Mouse (Mus musculus): ENCODE data around the gene Pou6f1.
"Not testable (repeated sequence)": the region's sequence is repeated elsewhere in the genome, so short reads cannot be mapped to it uniquely, and the experiment has no call there.

The Pou6f1 gene

DNA sequence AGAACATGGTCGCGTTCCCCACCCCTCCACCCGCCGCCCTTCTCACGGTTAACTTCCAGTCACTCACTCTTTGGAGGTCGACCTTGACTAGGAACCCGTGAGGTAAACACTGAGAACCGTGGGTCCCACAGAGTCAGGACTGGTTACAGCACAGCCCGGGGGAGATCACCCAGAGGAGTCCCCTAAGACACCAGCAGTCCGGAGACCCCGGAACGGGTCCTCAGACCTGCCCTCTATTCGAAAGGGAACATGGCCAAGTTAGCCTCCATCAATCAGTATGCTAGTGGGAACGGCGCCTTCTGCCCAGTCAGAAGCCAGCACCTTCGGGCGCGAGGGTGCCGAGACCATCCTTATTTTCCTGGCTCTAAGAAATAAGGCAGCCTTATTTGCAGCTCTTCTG is 16.4 kb upstream of the Pou6f1 start:
- DNase-seq: peak; percentile 64

DNA sequence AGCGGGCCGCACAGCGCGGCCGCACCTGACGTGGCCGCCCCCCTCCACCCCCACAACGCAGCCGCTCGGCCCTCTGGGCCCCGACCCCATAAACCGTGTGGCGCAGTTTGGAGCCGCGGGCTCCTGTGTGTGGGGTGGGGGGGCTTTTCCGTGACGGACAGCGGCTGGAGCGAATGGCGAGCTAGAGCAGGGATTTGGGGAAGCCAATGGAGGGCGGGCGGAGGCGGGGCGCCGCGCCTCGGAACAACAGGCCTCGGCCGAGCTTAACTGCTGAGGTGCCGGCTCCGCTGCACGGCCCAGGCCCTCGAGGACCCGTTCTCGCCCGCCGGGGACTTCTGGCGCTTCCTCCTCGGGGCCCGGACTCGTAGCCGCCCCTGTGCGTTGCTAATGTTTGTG is 16.0 kb upstream of the Pou6f1 start:
- peak; percentile 86 for DNase-seq

DNA sequence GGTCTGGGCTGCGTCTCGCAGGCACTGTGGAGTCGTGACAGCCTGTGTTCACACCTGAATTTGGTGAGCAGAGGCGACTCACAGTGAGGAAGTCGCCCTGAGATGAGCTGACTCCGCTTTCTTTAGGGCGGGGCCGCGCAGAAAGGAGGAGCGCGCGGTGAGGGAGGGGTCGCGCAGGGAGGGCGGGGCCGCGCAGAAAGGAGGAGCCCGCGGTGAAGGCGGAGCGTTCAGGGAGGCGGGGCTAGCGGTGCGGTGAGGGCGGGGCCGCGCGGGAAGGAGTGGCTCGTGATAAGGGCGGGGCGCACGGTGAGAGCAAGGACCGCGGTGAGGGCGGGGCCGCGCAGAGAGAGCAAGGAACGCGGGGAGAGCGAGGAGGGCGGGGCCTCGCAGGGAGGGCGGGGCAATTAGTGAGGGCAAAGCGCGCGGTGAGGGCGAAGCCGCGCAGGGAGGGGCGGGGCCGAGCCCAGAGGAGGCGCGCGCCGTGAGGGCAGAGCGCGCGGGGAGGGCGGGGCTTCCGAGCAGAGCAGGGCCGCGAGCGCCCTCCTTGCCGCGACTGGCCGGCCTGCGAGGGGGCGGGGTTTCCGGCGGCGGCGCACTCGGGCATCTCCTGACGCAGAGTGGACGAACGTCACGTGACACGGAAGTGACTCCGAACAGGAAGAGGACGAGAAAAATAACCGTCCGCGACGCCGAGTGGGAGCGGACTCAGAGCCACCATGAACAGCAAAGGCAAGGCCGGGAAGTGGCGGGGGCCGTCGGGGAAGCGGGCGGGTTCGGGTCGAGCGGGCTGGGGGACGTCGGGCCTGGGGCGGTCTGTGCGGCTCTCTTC is 15.4 kb upstream of the Pou6f1 start, which contains the start of gene Dazap2:
Gene Dazap2 (plus strand): TSS at position 354 of the 829 bp plus-strand sequence.
- peak; percentile 98 for DNase-seq

DNA sequence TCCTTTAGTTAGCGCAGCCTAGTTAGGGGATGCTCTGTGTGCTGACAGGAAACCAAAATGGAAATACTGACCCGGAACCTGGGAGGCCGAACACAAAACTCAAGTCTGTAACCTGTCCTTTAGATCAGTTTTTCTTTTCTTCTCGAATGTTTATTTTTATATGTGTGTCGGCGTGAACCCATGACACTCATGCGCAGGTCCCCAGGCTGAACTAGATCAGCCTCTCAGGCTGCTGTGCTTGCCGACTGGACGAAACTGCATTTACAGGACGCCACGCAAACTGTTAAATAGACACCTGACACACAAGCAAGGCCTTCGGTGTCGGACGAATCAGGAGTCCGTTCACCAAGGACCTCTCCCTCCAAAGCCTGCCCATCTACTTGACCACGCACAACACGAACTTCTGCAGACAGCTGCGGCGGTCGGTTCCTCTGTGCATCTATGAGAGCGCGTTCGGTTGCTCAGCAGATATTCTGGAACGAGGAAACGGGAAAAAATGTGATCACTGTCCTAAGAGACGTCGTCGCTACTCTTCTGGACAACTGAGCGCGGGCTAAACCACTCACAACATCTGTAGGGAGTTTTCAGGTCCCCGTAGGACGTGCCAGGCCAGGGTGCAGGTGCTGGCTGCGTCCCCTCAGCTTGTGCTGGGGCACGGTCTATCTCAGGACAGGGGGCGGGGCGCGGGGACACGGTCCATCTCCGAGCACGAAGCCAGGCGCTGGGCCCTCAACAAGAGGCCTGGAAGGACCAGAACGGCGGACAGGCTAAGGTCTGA is 14.6 kb upstream of the Pou6f1 start:
- DNase-seq: peak; percentile 62

DNA sequence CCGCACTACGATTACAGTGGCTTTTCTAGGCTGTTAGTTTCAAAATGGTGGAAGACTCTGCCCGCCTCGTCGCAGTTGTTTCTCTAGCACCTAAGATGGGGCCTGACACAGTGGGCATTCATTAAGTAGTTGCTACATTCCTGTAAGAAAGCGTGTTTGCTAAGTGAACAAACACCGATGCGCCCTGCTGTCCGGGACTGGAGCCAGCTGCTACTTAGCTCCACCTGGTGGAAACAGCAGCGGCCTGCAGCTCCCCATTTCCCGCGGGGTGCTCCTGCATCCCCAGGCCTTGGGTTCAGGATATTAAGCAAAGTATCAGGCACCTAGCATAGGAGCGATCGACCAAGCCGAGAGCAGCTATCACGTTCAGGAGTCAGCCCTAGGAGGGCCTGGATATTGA is 13.8 kb upstream of the Pou6f1 start:
- DNase-seq: peak; percentile 66

DNA sequence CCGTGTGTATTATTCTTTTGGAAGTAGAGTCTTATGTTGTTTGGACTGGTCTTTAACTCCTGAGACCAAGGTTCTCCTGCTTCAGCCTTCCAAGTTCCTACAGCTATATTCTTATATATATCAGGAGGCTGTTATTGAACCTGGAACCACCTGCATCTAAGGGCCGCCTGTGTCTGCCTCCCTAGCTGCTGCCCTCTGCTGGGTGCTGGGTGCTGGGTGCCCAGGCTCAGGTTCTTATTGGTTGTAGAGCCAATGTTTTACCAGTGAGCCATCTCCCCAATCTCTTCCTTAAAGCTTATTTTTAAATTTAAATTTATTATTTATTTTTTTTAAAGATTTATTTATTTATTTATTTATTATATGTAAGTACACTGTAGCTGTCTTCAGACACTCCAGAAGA is 12.6 kb upstream of the Pou6f1 start:
- DNase-seq: no peak

DNA sequence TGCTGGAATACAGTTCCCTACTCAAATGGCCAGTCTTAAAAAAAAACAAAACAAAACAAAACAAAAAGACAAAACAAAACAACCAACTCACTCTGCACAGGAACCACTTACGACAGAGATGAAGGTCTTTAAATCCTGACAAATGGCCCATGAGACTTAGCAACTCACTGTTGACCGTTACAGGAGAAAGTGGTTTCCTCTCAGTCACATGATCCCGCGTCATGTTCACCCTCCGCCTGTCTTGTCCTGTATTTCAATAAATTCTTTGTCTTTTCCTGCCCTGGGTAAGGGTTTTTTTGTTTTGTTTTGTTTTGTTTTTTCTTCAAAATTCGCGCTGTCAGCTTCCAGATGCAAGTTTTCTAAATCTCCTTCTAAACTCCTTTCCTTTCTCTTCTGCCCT is 12.2 kb upstream of the Pou6f1 start:
- DNase-seq: no peak

DNA sequence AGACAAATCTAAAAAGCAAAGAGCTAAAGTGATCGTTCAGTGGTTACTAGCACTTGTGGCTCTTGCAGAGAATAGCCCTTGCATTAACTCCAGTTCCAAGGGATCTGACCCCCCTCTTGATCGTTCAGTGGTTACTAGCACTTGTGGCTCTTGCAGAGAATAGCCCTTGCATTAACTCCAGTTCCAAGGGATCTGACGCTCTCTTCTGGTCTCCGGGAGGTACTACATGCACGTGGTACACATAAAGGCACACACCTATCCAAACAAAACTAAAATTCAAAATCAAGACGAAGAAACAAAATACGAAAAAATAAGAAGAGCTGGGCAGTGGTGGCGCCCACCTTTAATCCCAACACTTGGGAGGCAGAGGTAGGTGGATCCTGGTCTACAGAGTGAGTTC is 6.9 kb upstream of the Pou6f1 start:
- DNase-seq: not testable (repeated sequence)

DNA sequence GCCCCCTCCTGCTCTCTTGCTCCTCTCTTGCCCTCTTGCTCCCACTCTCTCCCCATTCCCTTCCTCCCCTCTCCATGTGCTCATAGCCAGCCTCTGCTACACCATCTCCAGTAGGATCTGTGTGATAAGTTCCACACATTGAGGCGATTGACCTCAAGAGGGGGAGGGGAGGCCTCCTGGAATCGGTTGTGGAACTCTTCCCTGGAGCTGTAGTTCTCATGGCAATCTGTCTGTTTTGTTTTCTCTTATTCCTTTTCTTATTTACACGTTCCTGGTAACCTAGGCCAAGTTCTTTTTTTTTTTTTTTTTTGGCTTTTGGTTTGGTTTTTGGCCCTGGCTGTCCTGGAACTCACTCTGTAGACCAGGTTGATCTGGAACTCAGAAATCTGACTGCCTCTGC is 1.9 kb upstream of the Pou6f1 start:
- DNase-seq: no peak

DNA sequence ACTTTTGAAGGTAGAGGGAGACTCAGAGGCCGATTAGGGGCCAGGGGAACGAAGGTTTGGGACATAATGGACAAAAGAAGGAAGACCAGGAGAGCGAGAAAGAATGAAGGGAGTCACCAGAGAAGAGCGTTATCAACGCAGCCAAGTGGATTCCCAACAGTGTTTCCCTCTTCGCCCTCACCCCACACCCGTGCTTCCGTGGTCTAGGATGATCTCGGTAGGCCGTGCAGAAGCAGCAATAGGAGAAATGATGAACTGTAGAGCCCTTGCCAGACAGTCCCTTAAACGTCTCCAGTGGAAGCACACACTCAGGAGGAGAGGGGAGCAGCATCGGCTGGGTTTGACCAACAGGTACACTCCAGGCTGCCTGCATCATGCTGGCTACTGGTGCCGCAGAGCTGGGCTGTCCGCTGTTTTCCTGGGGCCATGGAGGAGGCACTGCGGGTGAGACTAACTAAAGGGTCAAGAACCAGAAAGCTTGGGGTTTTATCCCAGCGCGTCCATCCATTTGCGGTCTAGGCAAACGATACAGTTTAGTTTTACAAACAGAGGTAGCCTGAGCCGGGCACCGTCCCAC is 1.0 kb upstream of the Pou6f1 start:
- no peak for DNase-seq

DNA sequence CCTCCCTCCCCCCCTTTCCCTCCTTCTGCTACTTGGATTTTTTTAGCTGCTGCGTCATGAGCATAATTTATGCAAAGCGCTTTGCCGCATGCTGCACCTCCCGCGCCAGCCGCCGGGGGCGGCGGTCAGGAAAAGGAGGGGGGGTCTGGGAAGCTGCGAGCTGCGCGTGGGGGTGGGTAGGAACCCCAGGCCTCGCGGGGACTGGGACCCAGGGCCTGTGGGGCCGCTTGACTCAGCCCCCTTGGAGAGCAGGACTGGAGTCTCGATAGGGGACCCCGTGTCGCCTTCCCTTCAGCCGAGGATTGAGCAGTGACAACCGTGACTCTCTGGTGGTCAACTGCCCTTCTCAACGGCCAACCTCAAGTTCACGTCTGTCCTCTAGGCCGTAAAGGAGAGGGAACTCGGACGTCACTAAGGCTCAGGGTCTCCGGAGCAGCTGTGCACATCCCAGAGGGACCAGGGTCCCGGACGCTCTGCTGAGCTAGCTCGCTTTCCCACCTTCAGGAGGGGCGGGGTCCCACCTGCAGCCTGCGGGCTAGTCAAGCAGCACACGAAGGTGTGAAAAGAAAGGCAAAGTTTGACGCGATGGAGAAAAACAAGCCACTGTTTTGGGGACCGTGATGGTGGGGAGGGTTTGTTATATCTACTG is 387 bp upstream of the Pou6f1 start:
- peak; percentile 79 for DNase-seq

DNA sequence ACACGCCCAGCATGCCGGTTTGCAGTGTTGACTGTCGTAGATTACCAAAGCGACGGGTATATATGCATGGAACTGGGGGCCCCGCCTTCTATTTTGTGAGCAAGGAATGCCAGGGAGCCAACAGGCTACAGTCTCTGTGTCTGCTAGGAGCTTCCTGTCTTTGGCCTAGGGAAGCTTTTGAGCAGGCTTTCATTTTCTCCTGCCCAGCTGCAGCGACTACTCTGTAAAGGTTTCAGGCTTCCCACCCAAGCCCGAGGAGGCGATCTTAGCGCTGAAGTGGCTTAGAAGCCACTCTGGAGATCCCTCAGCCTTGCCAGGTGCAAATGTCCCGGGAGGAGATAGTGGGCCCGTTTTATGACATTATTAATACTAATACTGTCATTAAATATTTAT is 905 bp downstream of the Pou6f1 start:
- peak; percentile 70 for DNase-seq

DNA sequence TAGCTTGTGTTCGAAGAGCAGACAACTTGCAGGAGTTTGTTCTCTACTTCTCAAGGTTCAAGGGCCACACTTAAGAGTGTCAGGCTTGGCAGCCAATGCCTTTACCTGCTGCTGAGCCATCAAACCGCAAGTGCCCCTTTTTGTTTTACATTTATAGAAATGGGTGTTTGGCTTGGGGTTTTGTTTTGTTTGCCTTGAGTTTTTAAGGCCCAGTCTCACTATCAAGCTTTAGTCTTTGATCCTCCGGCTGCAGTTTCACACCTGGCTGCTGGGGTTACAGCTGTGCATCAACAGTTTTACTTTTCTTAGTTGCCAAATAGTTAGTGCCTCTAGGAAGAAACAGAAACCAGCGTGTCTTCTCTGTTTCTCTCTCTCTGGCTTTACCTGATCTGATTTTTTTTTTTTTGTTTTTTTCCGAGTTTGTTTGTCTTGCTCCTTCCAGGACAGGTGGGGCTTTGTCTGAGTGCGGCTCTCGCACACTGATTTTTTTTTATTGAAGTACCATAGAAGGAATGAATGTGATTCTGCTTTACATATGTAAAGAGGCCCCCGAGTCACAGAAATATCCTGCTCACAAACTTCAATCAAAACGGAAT is 1.4 kb downstream of the Pou6f1 start:
- no peak for DNase-seq

DNA sequence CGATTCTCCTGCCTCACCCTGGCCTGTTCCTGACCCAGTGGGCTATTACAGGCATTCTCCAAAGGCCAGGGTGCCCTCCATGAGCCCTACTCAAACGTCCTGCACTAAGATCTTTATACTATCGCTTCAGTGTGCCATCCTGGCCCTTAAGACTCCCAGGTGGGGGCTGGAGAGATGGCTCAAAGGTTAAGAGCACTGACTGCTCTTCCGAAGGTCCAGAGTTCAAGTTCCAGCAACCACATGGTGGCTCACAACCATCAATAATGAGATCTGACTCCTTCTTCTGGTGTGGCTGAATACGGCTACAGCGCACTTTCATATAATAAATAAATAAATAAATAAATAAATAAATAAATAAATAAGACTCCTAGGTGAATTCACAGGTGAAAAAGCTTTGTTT is 7.0 kb downstream of the Pou6f1 start:
- DNase-seq: peak; percentile 50

DNA sequence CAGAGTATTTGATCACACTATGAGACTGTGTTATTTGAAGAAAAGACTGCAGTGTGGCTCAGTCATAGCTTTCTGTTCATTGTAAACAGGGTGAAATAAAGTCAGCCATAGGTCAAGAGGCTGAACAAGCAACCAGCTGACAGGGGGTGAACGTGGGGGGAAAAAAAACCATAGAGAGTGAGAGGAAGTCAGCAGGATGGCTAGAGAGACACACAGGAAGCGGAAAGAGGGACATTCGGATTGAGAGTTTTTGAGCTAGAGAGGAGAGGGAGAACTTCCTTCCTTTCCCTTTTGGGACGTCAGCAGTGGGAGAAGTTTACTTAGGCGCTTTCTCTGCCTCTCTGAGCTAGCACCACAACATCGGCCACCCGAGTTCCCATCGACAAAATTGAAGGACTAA is 9.3 kb downstream of the Pou6f1 start:
- no peak for DNase-seq

DNA sequence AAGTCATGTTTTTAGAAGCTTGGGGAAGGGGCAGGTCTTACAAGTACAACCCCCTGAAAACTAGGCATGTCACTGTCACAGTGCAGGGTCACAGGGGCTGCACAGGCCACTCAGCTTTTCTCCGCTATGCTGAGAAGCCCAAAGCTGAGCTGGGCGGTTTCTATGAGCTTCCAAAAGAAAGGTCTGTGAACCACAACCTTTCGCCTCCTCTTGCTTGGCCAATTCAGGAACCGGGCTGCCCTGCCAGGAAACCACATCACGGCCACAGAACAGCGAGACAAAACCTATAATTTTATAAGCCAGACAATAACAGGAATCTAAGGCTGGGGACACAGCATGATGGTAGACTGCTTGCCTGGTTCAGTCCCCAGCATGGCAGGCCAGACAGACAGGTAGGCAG is 11.5 kb downstream of the Pou6f1 start:
- no peak for DNase-seq

DNA sequence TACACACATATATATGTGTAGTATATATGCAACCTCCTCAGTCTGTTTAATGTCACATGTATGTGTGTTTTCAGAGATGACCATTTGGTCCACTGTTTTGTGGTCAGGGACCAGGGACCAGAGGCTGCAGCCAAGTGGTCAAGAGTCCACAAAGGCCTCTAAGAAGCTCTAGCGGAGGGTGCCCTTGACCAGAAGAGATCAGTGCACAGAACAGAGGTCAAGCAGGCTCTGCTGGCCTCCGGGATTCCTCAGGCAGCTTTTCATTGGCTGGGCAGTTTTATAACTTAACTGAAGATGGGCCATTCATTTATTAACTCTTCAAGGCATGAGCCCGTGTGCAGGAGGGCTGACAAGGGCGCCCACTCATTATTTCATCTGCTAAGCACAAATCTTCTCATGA is 12.6 kb downstream of the Pou6f1 start:
- peak; percentile 91 for DNase-seq

DNA sequence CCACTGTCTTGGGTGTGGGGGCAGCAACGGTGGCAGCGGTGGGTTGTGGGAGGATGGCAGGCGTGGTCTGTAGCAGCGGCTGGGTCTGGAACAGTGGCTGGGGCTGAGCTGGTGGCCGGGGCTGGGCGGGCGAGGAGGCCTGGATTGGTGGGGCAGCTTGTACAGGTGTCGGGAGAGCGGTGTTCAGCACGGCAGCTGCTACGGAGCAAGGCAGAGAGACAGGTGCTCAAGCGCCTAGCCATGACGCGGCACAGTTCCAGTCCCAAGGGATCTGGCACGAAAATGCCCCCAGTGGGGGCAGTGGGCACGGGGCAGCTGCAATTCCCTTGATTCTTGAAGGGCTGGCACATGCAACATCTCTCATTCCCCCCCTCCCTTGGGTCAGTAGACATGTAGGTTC is 13.9 kb downstream of the Pou6f1 start:
- DNase-seq: no peak

DNA sequence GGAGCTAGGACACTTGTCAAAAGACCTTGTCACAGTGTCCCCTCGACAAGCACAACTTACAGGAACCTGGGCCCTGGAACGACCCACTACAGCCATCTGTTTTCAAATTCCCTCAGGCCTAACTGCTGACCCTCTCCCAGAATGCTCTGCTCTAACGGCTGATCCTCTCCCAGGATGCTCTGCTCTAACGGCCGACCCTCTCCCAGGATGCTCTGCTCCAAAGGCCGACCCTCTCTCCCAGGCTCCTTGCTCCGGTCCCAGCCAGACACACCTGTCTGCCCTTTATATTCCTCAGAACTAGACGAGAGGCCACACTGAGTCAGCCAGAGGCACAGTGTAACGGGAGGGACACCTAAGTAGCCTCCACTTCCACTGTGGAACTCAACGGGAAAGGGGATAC is 19.7 kb downstream of the Pou6f1 start:
- DNase-seq: no peak

DNA sequence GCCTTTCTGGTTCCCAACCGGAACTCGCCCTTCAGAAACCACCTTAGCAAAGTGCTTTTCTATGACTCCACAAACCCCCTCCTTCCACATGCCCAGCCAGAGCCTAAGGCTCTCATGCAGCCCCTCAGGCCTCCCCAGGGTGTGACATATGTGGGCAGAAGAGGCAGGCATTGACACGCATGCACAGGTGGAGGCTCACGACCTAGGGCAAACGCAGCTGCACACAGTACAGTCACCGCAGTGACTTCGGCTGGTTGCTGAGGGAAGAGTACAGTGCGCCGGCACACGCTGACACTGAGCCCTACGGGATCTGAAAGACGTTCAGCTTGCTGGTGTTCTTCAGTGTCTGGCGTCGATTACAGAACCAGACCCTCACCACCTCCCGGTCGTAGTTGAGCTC is 21.8 kb downstream of the Pou6f1 start:
- DNase-seq: no peak

DNA sequence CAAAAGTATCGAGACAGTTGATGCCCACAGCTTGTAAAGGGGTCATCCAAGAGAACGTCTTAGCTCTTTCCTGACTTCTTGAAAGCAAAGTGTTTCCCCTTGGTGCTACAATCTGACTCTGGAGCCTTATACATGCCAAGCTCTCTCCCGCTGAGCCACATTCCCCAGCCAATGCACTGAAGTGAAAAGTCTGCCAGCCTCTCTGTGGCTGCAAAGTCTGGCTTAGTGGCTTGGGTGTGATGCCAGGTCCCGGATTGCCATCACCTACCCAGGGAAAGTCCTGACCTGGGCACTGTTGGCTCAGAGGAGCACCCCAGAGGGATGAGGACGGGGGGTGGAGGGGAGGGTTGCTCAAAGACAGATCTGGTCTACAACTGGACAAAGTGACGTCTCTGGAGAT is 23.0 kb downstream of the Pou6f1 start:
- DNase-seq: peak; percentile 37

DNA sequence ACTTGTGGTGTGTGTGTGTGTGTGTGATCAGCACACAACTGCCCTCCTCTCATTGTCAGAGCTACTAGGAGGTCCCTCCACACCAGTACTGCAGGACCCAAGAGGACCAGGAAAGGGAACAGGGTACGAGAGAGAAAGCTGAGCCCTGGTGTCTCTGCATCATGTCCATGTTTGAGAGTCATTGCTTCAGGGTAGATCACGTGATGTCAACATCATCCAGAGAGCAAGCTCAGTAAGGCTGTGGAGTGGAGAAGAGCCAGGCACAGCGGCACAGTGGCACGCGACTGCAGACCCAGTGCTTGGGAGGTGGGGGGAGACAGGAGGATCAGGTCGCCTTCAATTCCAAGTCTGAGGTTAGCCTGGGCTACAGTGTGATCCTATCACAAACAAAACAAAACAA is 23.4 kb downstream of the Pou6f1 start:
- DNase-seq: no peak

DNA sequence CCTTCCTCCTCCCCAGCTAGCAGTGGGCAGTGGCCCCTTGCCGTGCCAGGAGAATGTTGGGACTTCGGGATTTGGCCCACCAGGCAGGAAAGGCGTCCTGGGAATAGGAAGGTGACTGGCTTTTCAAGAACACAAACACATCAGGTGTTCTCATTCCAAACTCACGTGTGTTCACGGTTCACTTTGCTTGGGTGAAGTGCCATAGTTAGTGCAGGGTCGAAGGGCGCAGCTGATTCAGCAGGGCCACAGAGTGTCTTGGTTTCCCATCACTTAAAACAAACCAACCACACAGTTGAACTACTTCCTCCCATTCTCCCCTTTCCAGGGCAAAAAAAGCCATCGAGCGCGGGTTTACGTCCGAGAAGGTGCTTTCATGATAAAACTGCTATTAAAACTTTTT is 24.4 kb downstream of the Pou6f1 start:
- DNase-seq: peak; percentile 85
